Mouse (Mus musculus): Measurements from ENCODE around the gene Tbc1d10b. TPM values are rescaled to one million over a fixed set of nuclear protein-coding genes. Genes with fewer than 3 reads are reported as not detected.

Gene Tbc1d10b
- total and polyA plus RNA-seq, 2 experiments, result 5.3 to 9.5 TPM

DNA sequence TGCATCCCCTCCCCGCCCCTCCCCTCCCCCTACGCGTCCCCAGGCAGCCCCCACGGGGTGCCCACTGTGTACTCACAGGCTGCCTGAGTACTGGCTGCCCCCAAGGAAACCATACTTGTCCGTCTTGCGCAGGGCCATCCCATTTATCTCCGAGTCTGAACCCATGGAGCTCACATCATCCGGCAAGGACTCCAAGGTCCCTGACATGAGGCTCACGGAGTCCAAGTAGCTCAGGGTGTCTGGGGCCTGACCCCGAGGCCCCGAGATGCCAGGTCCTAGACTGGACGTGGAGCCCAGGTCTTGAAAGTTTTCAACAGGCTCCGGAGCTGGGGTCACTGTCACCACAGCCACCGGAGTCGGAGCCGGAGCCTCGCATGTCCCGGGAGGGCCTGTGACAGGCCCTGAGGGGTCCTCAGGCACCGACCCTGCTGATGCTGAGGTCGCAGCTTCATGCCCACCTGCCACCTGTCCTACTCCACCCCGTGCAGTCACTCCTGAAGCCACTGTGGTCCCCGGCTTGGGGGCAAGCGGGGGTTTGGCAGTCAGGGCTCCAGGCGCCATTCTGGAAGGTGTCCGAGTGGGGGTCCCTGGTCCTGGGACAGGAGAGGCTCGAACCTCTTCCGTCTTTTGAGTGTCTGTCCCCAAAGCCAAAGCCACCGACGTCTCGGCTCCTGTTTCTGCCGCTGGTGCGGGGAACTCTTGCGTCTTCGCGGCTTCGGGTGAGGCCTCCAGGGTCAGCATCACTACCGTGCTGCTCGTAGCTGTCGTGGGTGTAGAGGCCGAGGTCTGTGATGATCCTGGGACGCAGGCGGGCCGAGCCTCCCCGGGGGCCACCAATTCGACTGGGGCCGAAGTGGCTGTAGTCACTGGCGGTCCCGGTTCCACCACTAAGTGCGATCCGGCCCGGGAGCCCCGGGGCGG lies 634 bp downstream of the Tbc1d10b start:
- Histone ChIP-seq H3K4me1 (ENCODE audit: control insufficient read depth, insufficient read depth, low read length) (peaks cover 7% of the 10 kb centered on the region), H3K27ac (replicated peaks; ENCODE audit: insufficient read depth, low read depth, low read length) (peak overlapping the region; percentile 3; the same call in 1 of the 2 replicates), H3K79me2 (ENCODE audit: control insufficient read depth, insufficient read depth, low read length) (peaks cover 11% of the 10 kb centered on the region), H3K9ac (ENCODE audit: low read depth, low read length) (peak overlapping the region; percentile 78), H3K4me3 (ENCODE audit: insufficient read depth, low read depth, low read length) (peak overlapping the region; percentile 78), H3K27me3 (ENCODE audit: control insufficient read depth, insufficient read depth, low read length) (no peaks in the 10 kb centered on the region), H3K36me3 (ENCODE audit: control insufficient read depth, insufficient read depth, low read length) (peaks cover 2% of the 10 kb centered on the region; the same call in 1 of the 2 replicates)
- TF ChIP-seq CTCF (IDR thresholded peaks at IDR 0.05; ENCODE audit: low read depth, low read length), result no peak
- no peak for TF ChIP-seq POLR2A (IDR thresholded peaks at IDR 0.05; ENCODE audit: extremely low read depth, insufficient read depth, low read length)
- DNase-seq (ENCODE audit: extremely low read depth, low read depth, low spot score), result no peak
- WGBS, result 1% methylated on average over 53 of the region's 53 CpGs

DNA sequence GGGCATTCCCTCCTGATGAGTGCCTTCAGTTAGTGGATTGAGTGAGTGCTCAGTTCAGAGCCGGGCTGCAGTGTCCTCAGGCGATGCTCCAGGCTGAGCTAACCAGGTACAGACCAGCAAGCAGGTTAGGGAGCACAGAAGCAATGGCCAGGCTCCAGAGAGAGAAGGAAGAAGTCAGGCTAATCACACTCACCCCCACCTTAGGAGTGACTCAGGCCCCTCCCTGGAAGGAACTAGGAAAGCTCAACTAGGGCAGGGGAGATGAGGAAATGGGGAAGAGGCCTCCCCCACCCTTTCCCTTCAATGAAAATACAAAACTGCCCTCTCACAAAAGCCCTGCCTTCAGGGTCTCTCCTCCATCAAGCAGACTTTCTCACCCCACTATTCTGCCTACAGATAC lies 1.7 kb downstream of the Tbc1d10b start:
- TF ChIP-seq CTCF (IDR thresholded peaks at IDR 0.05; ENCODE audit: low read depth, low read length) (no peak), POLR2A (IDR thresholded peaks at IDR 0.05; ENCODE audit: extremely low read depth, insufficient read depth, low read length) (no peak)
- peak overlapping the region; percentile 58 for H3K9ac ChIP-seq (ENCODE audit: low read depth, low read length)
- H3K79me2 ChIP-seq (ENCODE audit: control insufficient read depth, insufficient read depth, low read length), result peaks cover 11% of the 10 kb centered on the region
- no peaks in the 10 kb centered on the region for H3K27me3 ChIP-seq (ENCODE audit: control insufficient read depth, insufficient read depth, low read length)
- peaks cover 7% of the 10 kb centered on the region for H3K4me1 ChIP-seq (ENCODE audit: control insufficient read depth, insufficient read depth, low read length)
- DNase-seq (ENCODE audit: extremely low read depth, low read depth, low spot score), result no peak
- peaks cover 7% of the 10 kb centered on the region for H3K36me3 ChIP-seq (ENCODE audit: control insufficient read depth, insufficient read depth, low read length)
- 60% methylated on average over 2 of the region's 2 CpGs for WGBS
- H3K4me3 ChIP-seq (ENCODE audit: insufficient read depth, low read depth, low read length), result 0 out of 2 replicates have a peak overlapping the region, but pooled peaks have one; percentile 17
- H3K27ac ChIP-seq (replicated peaks; ENCODE audit: insufficient read depth, low read depth, low read length), result no peak overlapping the region

DNA sequence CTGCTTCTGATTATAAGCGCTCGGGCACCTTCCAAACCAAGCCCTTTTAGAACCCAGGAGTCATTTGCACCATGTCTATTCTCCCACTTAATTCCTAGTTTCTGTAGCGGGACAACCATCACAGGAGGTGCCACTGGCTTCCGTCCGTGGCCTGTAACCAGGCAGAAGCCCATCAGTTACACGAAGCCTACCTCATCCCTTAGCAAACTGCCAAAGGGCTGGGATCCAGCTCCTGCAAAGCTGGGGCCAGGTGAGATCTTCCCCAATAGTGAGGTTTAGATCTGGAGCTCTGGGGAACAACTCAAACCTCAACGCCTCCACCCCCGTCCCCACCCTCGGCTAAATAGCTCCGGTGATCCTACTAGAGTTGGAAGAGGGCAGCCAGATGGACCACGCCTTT lies 11.8 kb downstream of the Tbc1d10b start:
- H3K9ac ChIP-seq (ENCODE audit: low read depth, low read length), result no peak overlapping the region
- peaks cover 9% of the 10 kb centered on the region for H3K36me3 ChIP-seq (ENCODE audit: control insufficient read depth, insufficient read depth, low read length)
- no peak for DNase-seq (ENCODE audit: extremely low read depth, low read depth, low spot score)
- no peak for TF ChIP-seq POLR2A (IDR thresholded peaks at IDR 0.05; ENCODE audit: extremely low read depth, insufficient read depth, low read length)
- no peak for TF ChIP-seq CTCF (IDR thresholded peaks at IDR 0.05; ENCODE audit: low read depth, low read length)
- H3K4me1 ChIP-seq (ENCODE audit: control insufficient read depth, insufficient read depth, low read length), result peaks cover 7% of the 10 kb centered on the region
- no peak overlapping the region for H3K4me3 ChIP-seq (ENCODE audit: insufficient read depth, low read depth, low read length)
- H3K27ac ChIP-seq (replicated peaks; ENCODE audit: insufficient read depth, low read depth, low read length), result no peak overlapping the region
- H3K27me3 ChIP-seq (ENCODE audit: control insufficient read depth, insufficient read depth, low read length), result no peaks in the 10 kb centered on the region
- WGBS, result 43% methylated on average over 11 of the region's 11 CpGs
- H3K79me2 ChIP-seq (ENCODE audit: control insufficient read depth, insufficient read depth, low read length), result peaks cover 2% of the 10 kb centered on the region; the same call in 1 of the 2 replicates

GRCm38 (mm10) chr7:127195544-127196295 lies 12.5 kb downstream of the Tbc1d10b start, which contains the start of gene Cd2bp2:
TSS of gene Cd2bp2 (minus strand) at chr7:127196050.
- peak within 1 kb of the TSS; percentile 65 for H3K9ac ChIP-seq (ENCODE audit: low read depth, low read length)
- WGBS, result under 1% methylated on average over 51 of the region's 51 CpGs
- H3K4me3 ChIP-seq (ENCODE audit: insufficient read depth, low read depth, low read length), result peak within 1 kb of the TSS; percentile 88
- peak within 1 kb of the TSS; percentile 34 for H3K27ac ChIP-seq (replicated peaks; ENCODE audit: insufficient read depth, low read depth, low read length)
- TF ChIP-seq POLR2A (IDR thresholded peaks at IDR 0.05; ENCODE audit: extremely low read depth, insufficient read depth, low read length), result 0 out of 2 replicates have a peak, but pooled peaks have one; percentile 16
- TF ChIP-seq CTCF (IDR thresholded peaks at IDR 0.05; ENCODE audit: low read depth, low read length), result no peak
- peaks cover 2% of the 10 kb centered on the region; the same call in 1 of the 2 replicates for H3K79me2 ChIP-seq (ENCODE audit: control insufficient read depth, insufficient read depth, low read length)
- H3K36me3 ChIP-seq (ENCODE audit: control insufficient read depth, insufficient read depth, low read length), result peaks cover 9% of the 10 kb centered on the region
- peaks cover 7% of the 10 kb centered on the region for H3K4me1 ChIP-seq (ENCODE audit: control insufficient read depth, insufficient read depth, low read length)
- peak; percentile 93 for DNase-seq (ENCODE audit: extremely low read depth, low read depth, low spot score)
- H3K27me3 ChIP-seq (ENCODE audit: control insufficient read depth, insufficient read depth, low read length), result no peaks in the 10 kb centered on the region

DNA sequence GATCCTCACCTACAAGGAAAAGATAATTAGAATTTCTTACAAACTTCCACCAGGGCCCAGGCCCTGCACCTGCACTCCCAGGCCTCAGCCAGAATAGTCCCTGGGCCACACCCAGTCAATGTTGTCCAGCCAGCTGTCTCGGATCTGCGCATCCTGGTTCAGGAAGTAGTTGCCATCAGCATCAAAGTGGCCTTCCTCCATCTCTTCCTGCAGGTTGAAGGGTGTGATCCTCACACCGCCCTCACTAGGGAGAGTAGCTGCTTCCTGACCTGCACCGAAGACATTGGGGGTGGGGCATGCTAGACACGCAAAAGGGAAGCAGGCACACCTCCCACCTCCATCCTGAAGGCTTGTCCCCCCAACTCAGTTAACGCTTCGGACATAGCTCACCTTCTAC lies 13.6 kb downstream of the Tbc1d10b start:
- H3K4me1 ChIP-seq (ENCODE audit: control insufficient read depth, insufficient read depth, low read length), result peaks cover 7% of the 10 kb centered on the region
- H3K27me3 ChIP-seq (ENCODE audit: control insufficient read depth, insufficient read depth, low read length), result no peaks in the 10 kb centered on the region
- DNase-seq (ENCODE audit: extremely low read depth, low read depth, low spot score), result no peak
- TF ChIP-seq CTCF (IDR thresholded peaks at IDR 0.05; ENCODE audit: low read depth, low read length) (no peak), POLR2A (IDR thresholded peaks at IDR 0.05; ENCODE audit: extremely low read depth, insufficient read depth, low read length) (no peak)
- peaks cover 9% of the 10 kb centered on the region for H3K36me3 ChIP-seq (ENCODE audit: control insufficient read depth, insufficient read depth, low read length)
- H3K9ac ChIP-seq (ENCODE audit: low read depth, low read length), result no peak overlapping the region
- H3K4me3 ChIP-seq (ENCODE audit: insufficient read depth, low read depth, low read length), result no peak overlapping the region
- H3K27ac ChIP-seq (replicated peaks; ENCODE audit: insufficient read depth, low read depth, low read length), result no peak overlapping the region
- H3K79me2 ChIP-seq (ENCODE audit: control insufficient read depth, insufficient read depth, low read length), result peaks cover 2% of the 10 kb centered on the region; the same call in 1 of the 2 replicates
- whole genome bisulfite sequencing, result 76% methylated on average over 7 of the region's 7 CpGs

Data from liver, adult 2 months (tissue).